Mouse (Mus musculus) thymus, adult 2 months (tissue): ENCODE results near the gene Acp5. TPM values are rescaled to one million over a fixed set of nuclear protein-coding genes. Genes with fewer than 3 reads are reported as not detected.
"Not testable (repeated sequence)": the region's sequence is repeated elsewhere in the genome, so short reads cannot be mapped to it uniquely, and the experiment has no call there.

Experiments used
- DNase-seq: peaks from one replicate; pipeline ENCODE4 v3.0.0; 2021
- H3K27ac ChIP-seq: fragments of 200-500 bp; 2 replicates; pipeline ENCODE4 v1.5.1; 2012; ENCODE audit warnings: low read length, control low read depth; ENCODE audit not compliant: control insufficient read depth, insufficient read depth
- H3K27me3 ChIP-seq: fragments of 200-500 bp; 2 replicates; pipeline ENCODE4 v1.6.1; 2012; ENCODE audit warnings: mild to moderate bottlenecking, low read length, moderate library complexity, mixed read lengths; ENCODE audit not compliant: control insufficient read depth, insufficient read depth
- H3K36me3 ChIP-seq: fragments of 200-500 bp; 2 replicates; pipeline ENCODE4 v1.6.1; 2012; ENCODE audit warnings: mild to moderate bottlenecking, low read length, moderate library complexity; ENCODE audit not compliant: control insufficient read depth, insufficient read depth
- H3K4me1 ChIP-seq: fragments of 200-500 bp; replicated peaks from 2 replicates; pipeline ENCODE4 v1.6.1; 2012; ENCODE audit warnings: low read length; ENCODE audit not compliant: control insufficient read depth, insufficient read depth
- H3K4me3 ChIP-seq: fragments of 200-500 bp; 2 replicates; pipeline ENCODE4 v1.5.1; 2012; ENCODE audit warnings: mild to moderate bottlenecking, low read length, control low read depth, moderate library complexity; ENCODE audit not compliant: control insufficient read depth, insufficient read depth
- CTCF ChIP-seq: fragments of 200-500 bp; IDR thresholded peaks from 2 replicates; pipeline ENCODE4 v1.5.1; 2012; ENCODE audit warnings: mild to moderate bottlenecking, control low read depth, low read length, moderate library complexity, borderline replicate concordance; ENCODE audit not compliant: control insufficient read depth, poor library complexity, insufficient read depth; ENCODE audit errors: extremely low read depth
- POLR2A ChIP-seq: fragments of 200-500 bp; IDR thresholded peaks from 2 replicates; pipeline ENCODE4 v1.6.1; 2012; ENCODE audit warnings: mild to moderate bottlenecking, low read length, control low read depth, moderate library complexity; ENCODE audit not compliant: control insufficient read depth, poor library complexity, insufficient read depth; ENCODE audit errors: extremely low read depth
- WGBS: fragments of 180-500 bp; shearing (Covaris S2); methylation state at CpG from one replicate; pipeline ENCODE4 v1.1.7; 2018; 5-methylcytosine and 5-hydroxymethylcytosine counted together
- polyA plus RNA-seq: library from polyadenylated mRNA; depleted of rRNA; stranded (reverse); fragments of >200 nt; gene quantifications from 2 replicates; pipeline ENCODE4 v1.2.3, GENCODE M21; 2012

The Acp5 gene
- polyA plus RNA-seq, 1 experiment, result 304 TPM

DNA sequence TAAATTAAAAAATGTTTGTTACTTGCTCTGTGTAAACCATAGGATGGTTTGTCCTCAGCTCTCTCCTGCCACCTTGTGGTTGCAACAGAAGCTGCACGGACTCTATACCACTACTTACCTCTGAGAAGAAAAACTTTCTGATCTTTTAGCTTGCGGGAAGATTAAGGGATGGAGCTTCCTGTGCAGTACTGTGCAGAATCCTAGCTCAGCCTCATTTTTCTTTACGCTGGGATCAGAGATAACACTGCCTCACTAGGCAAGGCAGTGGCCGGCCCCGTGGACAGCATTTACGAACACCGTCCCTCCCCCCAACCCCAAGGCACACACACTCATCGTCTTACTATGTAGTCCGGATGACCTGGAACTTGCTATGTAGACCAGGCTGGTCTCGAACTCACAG, 20.1 kb upstream of the Acp5 start:
- H3K4me3 ChIP-seq, result no peak overlapping the region; the same call in 1 of the 2 replicates
- no peak overlapping the region for H3K27ac ChIP-seq
- H3K4me1 ChIP-seq, result peaks cover 13% of the 10 kb centered on the region
- no peaks in the 10 kb centered on the region for H3K27me3 ChIP-seq
- no peaks in the 10 kb centered on the region for H3K36me3 ChIP-seq
- TF ChIP-seq POLR2A (no peak), CTCF (no peak)
- peak; percentile 81 for DNase-seq
- 12% methylated on average over 10 of the region's 10 CpGs for WGBS

DNA sequence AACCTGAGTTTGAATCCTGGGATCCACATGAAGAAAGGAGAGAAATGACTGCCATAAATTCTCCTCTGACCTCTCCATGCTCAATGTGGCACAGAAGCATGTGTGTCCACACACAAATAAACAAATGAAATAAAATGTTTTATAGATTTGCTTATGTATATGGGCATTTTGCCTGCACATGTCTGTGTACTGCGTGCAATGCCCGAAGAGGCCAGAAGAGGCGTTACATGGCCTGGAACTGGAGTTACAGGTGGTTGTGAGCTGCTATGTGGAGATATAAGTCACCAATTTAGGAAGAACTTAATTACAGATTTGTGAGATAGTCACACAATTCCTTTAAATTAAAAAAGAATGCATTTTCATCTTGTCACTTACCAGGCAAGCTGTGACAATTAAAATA, 18.3 kb upstream of the Acp5 start:
- no peak overlapping the region for H3K4me3 ChIP-seq
- TF ChIP-seq POLR2A, result no peak
- no peak for TF ChIP-seq CTCF
- no peaks in the 10 kb centered on the region for H3K36me3 ChIP-seq
- no peaks in the 10 kb centered on the region for H3K27me3 ChIP-seq
- H3K4me1 ChIP-seq, result peaks cover 13% of the 10 kb centered on the region
- 96% methylated on average over 3 of the region's 3 CpGs for WGBS
- DNase-seq, result no peak
- H3K27ac ChIP-seq, result no peak overlapping the region

- no peaks in the 10 kb centered on the region for H3K27me3 ChIP-seq
- TF ChIP-seq CTCF, result no peak
- TF ChIP-seq POLR2A, result no peak
- H3K4me1 ChIP-seq, result peaks cover 4% of the 10 kb centered on the region
- H3K4me3 ChIP-seq, result no peak overlapping the region
- WGBS, result 86% methylated on average over 2 of the region's 2 CpGs
- H3K27ac ChIP-seq, result no peak overlapping the region
- DNase-seq, result no peak
- no peaks in the 10 kb centered on the region for H3K36me3 ChIP-seq
Observed at GRCm38 (mm10) chr9:22150946-22151345, 15.4 kb upstream of the Acp5 start.

- not testable (repeated sequence) for H3K4me3 ChIP-seq, H3K4me1 ChIP-seq, H3K27me3 ChIP-seq, H3K27ac ChIP-seq, H3K36me3 ChIP-seq, DNase-seq
- 93% methylated on average over 7 of the region's 7 CpGs for WGBS
Observed at GRCm38 (mm10) chr9:22150249-22150693, 14.8 kb upstream of the Acp5 start.

DNA sequence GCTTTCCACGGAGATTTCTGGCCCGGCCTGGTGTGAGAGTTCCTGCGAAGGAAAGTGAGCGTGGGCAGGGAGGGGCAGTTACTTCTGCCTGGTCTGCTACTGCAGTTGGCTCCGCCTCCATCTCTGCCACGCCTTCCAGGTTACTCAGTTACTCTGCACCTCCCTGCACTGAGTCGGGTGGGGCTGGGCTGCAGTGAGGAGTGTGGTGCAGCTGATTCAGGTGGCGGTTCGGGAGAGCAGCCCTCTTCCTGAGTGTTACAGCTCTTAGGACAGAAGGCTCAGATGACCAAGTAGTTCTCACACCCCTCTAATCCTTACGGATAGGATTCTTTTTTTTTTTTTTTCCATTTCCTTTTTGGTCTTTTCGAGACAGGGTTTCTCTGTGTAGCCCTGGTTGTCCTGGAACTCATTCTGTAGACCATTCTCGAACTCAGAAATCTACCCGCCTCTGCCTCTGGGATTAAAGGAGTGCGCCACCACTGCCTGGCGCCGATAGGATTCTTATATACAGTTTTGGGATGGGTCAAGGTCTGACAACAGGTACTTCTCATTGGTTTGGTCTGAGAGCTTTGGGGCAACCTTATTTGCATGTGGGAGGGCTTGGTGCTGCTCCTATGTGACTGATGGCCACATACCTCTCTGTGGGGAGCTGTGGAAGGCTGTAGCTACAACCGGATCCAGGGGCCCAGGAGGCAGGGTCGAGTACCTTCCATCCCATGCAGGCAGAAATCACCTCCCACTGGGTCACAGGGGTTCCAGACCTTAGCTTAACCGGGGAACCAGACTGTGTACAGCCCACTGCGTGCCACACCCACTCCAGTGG, 14.1 kb upstream of the Acp5 start:
- Histone ChIP-seq H3K4me1 (no peaks in the 10 kb centered on the region), H3K4me3 (no peak overlapping the region), H3K36me3 (no peaks in the 10 kb centered on the region), H3K27ac (no peak overlapping the region), H3K27me3 (no peaks in the 10 kb centered on the region)
- WGBS, result 88% methylated on average over 20 of the region's 20 CpGs
- no peak for TF ChIP-seq CTCF
- TF ChIP-seq POLR2A, result no peak
- DNase-seq, result no peak

GRCm38 (mm10) chr9:22144304-22144965, 8.9 kb upstream of the Acp5 start:
- no peaks in the 10 kb centered on the region for H3K4me1 ChIP-seq
- no peak for DNase-seq
- no peaks in the 10 kb centered on the region for H3K27me3 ChIP-seq
- no peaks in the 10 kb centered on the region for H3K36me3 ChIP-seq
- H3K4me3 ChIP-seq, result no peak overlapping the region
- 79% methylated on average over 8 of the region's 8 CpGs for WGBS
- H3K27ac ChIP-seq, result no peak overlapping the region
- TF ChIP-seq POLR2A, result no peak
- TF ChIP-seq CTCF, result no peak
